Mouse (Mus musculus) myocyte (in vitro differentiated cells): ENCODE measurements around the gene Ccdc185. TPM values are rescaled to one million over a fixed set of nuclear protein-coding genes. Genes with fewer than 3 reads are reported as not detected.

Experiments used
- H3K27me3 ChIP-seq: one replicate; pipeline ENCODE4 v1.6.1; 2011; ENCODE audit not compliant: control insufficient read depth, insufficient read depth, insufficient read length
- H3K36me3 ChIP-seq: one replicate; pipeline ENCODE4 v1.6.1; 2011; ENCODE audit not compliant: control insufficient read depth, insufficient read depth
- H3K4me2 ChIP-seq: one replicate; pipeline ENCODE4 v1.6.1; 2011; ENCODE audit warnings: low read depth, control low read depth
- H3K4me3 ChIP-seq: one replicate; pipeline ENCODE4 v1.5.1; 2011; ENCODE audit warnings: mild to moderate bottlenecking, control low read depth, moderate library complexity
- H3K79me2 ChIP-seq: one replicate; pipeline ENCODE4 v1.6.1; 2011; ENCODE audit not compliant: control insufficient read depth, insufficient read depth
- H3ac ChIP-seq: one replicate; pipeline ENCODE4 v1.6.1; 2011; ENCODE audit not compliant: control insufficient read depth, insufficient read length
- CEBPB ChIP-seq: IDR thresholded peaks from 2 replicates; pipeline ENCODE4 v1.6.1; 2011; ENCODE audit warnings: mild to moderate bottlenecking, moderate library complexity; ENCODE audit not compliant: poor library complexity, insufficient read depth, severe bottlenecking
- E2F4 ChIP-seq: IDR thresholded peaks from one replicate; pipeline ENCODE4 v1.6.1; 2011; ENCODE audit warnings: mild to moderate bottlenecking, control low read depth, moderate library complexity; ENCODE audit not compliant: insufficient read depth
- MAX ChIP-seq: IDR thresholded peaks from one replicate; pipeline ENCODE4 v1.6.1; 2011; ENCODE audit warnings: low read depth, mild to moderate bottlenecking, control low read depth
- MYOD1 ChIP-seq, 3 experiments: IDR thresholded peaks; one replicate each; pipeline ENCODE4 v1.6.1; 2011; ENCODE audit warnings: control low read depth in 2 of 3, low read depth in 2 of 3, mild to moderate bottlenecking in 2 of 3, moderate library complexity in 1 of 3; ENCODE audit not compliant: insufficient read length in 2 of 3, control insufficient read depth in 1 of 3
- MYOG ChIP-seq, 3 experiments: IDR thresholded peaks; one replicate each; pipeline ENCODE4 v1.6.1; 2011; ENCODE audit warnings: control low read depth in 2 of 3, low read depth in 2 of 3, mild to moderate bottlenecking in 2 of 3; ENCODE audit not compliant: insufficient read length in 2 of 3, control insufficient read depth in 1 of 3, insufficient read depth in 1 of 3
- POLR2A ChIP-seq: IDR thresholded peaks from one replicate; pipeline ENCODE4 v1.6.1; 2011; ENCODE audit warnings: low read depth, mild to moderate bottlenecking, control low read depth, moderate library complexity; ENCODE audit not compliant: insufficient read length
- POLR2AphosphoS2 ChIP-seq: IDR thresholded peaks from one replicate; pipeline ENCODE4 v1.6.1; 2011; ENCODE audit warnings: low read depth, control low read depth; ENCODE audit not compliant: insufficient read length
- REST ChIP-seq: IDR thresholded peaks from one replicate; pipeline ENCODE4 v1.6.1; 2011; ENCODE audit warnings: mild to moderate bottlenecking, control low read depth, moderate library complexity; ENCODE audit not compliant: insufficient read depth, insufficient read length
- SRF ChIP-seq: IDR thresholded peaks from one replicate; pipeline ENCODE4 v1.6.1; 2011; ENCODE audit warnings: low read depth; ENCODE audit not compliant: control insufficient read depth, insufficient read length
- TCF12 ChIP-seq: IDR thresholded peaks from one replicate; pipeline ENCODE4 v1.6.1; 2011; ENCODE audit warnings: mild to moderate bottlenecking, control low read depth; ENCODE audit not compliant: poor library complexity, insufficient read depth, severe bottlenecking
- TCF3 ChIP-seq: IDR thresholded peaks from one replicate; pipeline ENCODE4 v1.6.1; 2011; ENCODE audit warnings: low read depth, control low read depth; ENCODE audit not compliant: insufficient read length
- USF1 ChIP-seq: IDR thresholded peaks from one replicate; pipeline ENCODE4 v1.6.1; 2011; ENCODE audit warnings: low read depth, mild to moderate bottlenecking, control low read depth, moderate library complexity
- polyA plus RNA-seq: library from polyadenylated mRNA; unstranded; fragments of >200 nt; fragmentation: generic; extraction: Trizol; gene quantifications from one replicate; pipeline ENCODE4 v1.2.1, GENCODE M21; 2012; ENCODE audit warnings: missing spikeins

Ccdc185 gene
- polyA plus RNA-seq, 1 experiment, result not detected

DNA sequence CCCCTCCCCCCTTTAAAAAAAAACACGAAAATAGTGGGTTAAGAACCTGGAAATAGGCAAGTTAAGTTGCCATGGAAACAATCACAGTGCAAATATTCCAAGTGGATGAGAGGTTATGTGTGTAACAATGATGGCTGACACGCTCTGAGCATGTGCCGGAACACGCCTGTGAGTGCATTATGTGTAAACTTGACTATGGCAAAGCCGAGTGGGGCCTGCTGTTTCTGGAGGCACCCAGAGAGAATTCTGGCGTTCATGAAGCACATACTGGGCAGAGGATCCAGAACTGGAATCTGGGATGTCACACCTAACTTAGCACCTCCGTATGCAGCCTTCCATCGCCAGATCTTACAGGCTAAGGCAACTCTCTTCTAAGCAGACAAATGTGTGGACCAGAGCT lies 4.7 kb upstream of the Ccdc185 start:
- Histone ChIP-seq H3ac (no peak overlapping the region), H3K27me3 (peaks cover 12% of the 10 kb centered on the region), H3K36me3 (no peaks in the 10 kb centered on the region), H3K4me2 (no peak overlapping the region), H3K4me3 (no peak overlapping the region), H3K79me2 (no peaks in the 10 kb centered on the region)
- TF ChIP-seq POLR2A (no peak), REST (no peak), E2F4 (no peak), USF1 (no peak), MYOD1 (IDR thresholded peaks at IDR 0.05; ENCODE audit: control insufficient read depth in 1 of 3, insufficient read length in 2 of 3, low read depth in 2 of 3) (no peak), TCF12 (no peak), MYOG (IDR thresholded peaks at IDR 0.05; ENCODE audit: control insufficient read depth in 1 of 3, insufficient read depth in 1 of 3, insufficient read length in 2 of 3, low read depth in 2 of 3) (no peak), SRF (no peak), MAX (no peak), CEBPB (no peak), TCF3 (no peak), POLR2AphosphoS2 (no peak)

DNA sequence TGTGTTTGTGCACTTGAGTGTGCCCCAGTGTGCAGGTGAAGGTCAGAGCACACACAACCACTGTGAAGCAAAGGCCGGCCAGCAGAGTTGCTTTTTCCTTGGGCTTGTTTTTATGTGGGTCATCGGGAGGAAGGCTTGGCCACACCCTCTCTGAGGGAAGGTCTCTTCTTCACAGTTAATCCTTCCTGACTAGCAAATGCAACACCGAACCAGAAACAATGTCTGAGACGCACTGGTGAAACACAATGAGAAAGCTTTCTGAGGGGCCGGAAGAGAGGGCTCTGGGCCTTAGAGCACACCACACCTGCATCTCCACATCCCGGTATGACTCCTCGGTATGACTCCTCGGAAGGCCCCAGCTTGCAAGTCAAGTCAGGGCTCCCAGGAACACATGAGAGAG lies 2.3 kb upstream of the Ccdc185 start:
- no peak overlapping the region for H3K4me2 ChIP-seq
- no peak overlapping the region for H3K4me3 ChIP-seq
- no peaks in the 10 kb centered on the region for H3K79me2 ChIP-seq
- TF ChIP-seq USF1 (no peak), MYOG (IDR thresholded peaks at IDR 0.05; ENCODE audit: control insufficient read depth in 1 of 3, insufficient read depth in 1 of 3, insufficient read length in 2 of 3, low read depth in 2 of 3) (no peak), TCF12 (no peak), TCF3 (no peak), POLR2A (no peak), SRF (no peak), CEBPB (no peak), MAX (no peak), E2F4 (no peak), REST (no peak), POLR2AphosphoS2 (no peak), MYOD1 (IDR thresholded peaks at IDR 0.05; ENCODE audit: control insufficient read depth in 1 of 3, insufficient read length in 2 of 3, low read depth in 2 of 3) (no peak)
- H3ac ChIP-seq, result no peak overlapping the region
- H3K27me3 ChIP-seq, result peaks cover 12% of the 10 kb centered on the region
- H3K36me3 ChIP-seq, result no peaks in the 10 kb centered on the region

DNA sequence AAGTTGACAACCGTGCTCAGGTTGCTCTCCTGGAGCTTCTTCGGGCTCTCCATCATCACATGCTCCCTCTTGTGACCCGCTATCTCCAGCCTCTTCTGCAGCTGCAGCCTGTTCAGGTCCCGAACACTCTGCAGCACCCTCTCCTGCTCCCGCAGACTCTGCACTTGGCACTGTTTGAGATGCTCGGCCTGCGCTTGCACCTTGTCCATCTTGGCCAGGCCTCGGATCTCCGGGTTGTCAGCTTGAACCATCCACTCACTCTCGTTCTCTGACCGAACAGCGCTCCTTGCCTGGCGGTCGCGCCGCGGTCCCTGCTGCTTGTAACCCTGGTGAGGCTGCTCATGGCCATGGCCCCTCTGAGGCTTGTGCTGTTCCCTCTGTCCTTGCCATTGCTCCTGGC lies 1.1 kb downstream of the Ccdc185 start:
- Histone ChIP-seq H3K27me3 (no peaks in the 10 kb centered on the region), H3K4me3 (no peak overlapping the region), H3K79me2 (no peaks in the 10 kb centered on the region), H3K4me2 (no peak overlapping the region), H3K36me3 (no peaks in the 10 kb centered on the region), H3ac (no peak overlapping the region)
- no peak for TF ChIP-seq E2F4
- TF ChIP-seq MYOG (IDR thresholded peaks at IDR 0.05; ENCODE audit: control insufficient read depth in 1 of 3, insufficient read depth in 1 of 3, insufficient read length in 2 of 3, low read depth in 2 of 3), result no peak

DNA sequence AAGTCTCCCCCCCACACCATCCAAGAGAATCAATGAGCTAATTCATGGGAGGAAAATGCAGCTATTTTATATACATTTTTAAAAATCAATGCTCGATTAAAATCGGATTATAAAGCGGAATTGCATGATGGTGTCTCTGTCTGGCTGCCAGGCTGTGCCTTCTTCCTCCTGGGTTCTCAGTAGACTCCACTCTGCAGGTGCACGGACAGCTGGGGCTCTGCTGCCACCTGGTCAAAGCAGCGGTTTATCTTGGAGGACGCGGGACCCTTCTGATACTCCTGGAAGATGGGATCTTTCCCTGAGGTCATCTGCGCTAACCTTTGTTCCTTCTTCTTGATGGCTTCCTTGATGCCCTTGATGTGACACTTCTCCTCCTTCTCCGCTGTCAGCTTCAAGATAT lies 1.9 kb downstream of the Ccdc185 start:
- no peaks in the 10 kb centered on the region for H3K79me2 ChIP-seq
- H3ac ChIP-seq, result no peak overlapping the region
- H3K4me2 ChIP-seq, result no peak overlapping the region
- H3K4me3 ChIP-seq, result no peak overlapping the region
- no peaks in the 10 kb centered on the region for H3K27me3 ChIP-seq
- no peaks in the 10 kb centered on the region for H3K36me3 ChIP-seq
- TF ChIP-seq TCF3 (no peak), E2F4 (no peak), USF1 (no peak), MYOD1 (IDR thresholded peaks at IDR 0.05; ENCODE audit: control insufficient read depth in 1 of 3, insufficient read length in 2 of 3, low read depth in 2 of 3) (no peak), POLR2A (no peak), TCF12 (no peak), CEBPB (no peak), MAX (no peak), POLR2AphosphoS2 (no peak), REST (no peak), MYOG (IDR thresholded peaks at IDR 0.05; ENCODE audit: control insufficient read depth in 1 of 3, insufficient read depth in 1 of 3, insufficient read length in 2 of 3, low read depth in 2 of 3) (no peak), SRF (no peak)

DNA sequence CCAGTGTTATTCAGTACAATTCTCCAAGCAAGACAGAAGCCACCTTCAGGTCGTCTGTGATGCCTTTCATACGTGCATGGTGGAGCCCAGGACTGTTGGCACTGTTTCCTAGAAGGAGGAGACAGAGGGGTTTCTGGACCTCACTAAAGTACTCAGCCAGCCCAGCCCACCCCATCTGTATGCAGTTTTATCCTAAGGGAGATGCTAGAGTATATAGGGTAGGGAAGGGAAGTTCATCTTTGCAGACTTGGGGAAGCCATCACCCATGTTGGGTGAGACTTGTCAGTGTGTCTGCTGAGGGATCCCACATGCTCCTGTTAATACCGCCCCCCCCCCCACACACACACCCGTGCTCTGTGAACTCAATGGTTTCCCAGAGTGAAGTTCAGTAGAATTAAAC lies 13.1 kb downstream of the Ccdc185 start:
- Histone ChIP-seq H3K27me3 (peaks cover 3% of the 10 kb centered on the region), H3K79me2 (no peaks in the 10 kb centered on the region), H3K4me3 (no peak overlapping the region), H3K36me3 (no peaks in the 10 kb centered on the region), H3K4me2 (no peak overlapping the region), H3ac (no peak overlapping the region)
- no peak for TF ChIP-seq E2F4
- no peak for TF ChIP-seq POLR2A
- no peak for TF ChIP-seq MYOG (IDR thresholded peaks at IDR 0.05; ENCODE audit: control insufficient read depth in 1 of 3, insufficient read depth in 1 of 3, insufficient read length in 2 of 3, low read depth in 2 of 3)
- TF ChIP-seq TCF12, result no peak
- no peak for TF ChIP-seq MAX
- no peak for TF ChIP-seq MYOD1 (IDR thresholded peaks at IDR 0.05; ENCODE audit: control insufficient read depth in 1 of 3, insufficient read length in 2 of 3, low read depth in 2 of 3)
